Mouse (Mus musculus) left cerebral cortex, adult 8-10 months (tissue): ENCODE measurements at regions not wholly inside any gene's neighbourhood (a gene's known extent, or its start where the extent isn't known, plus 50 kb on each side); places are given as distances from the start of the nearest gene placed in this dataset.
A peak's percentile ranks its signal among the peaks of the same experiment; 100 is the strongest.
"Not testable (repeated sequence)": the region's sequence is repeated elsewhere in the genome, so short reads cannot be mapped to it uniquely, and the experiment has no call there.

ENCODE experiments used
- DNase-seq, 2 experiments: peaks; one replicate each; pipeline ENCODE4 v3.0.0; 2022; ENCODE audit warnings: low spot score in 2 of 2

- DNase-seq = no peak
Observed at GRCm38 (mm10) chr3:56981305-56981660, 320.5 kb downstream of the Tm4sf1 start.

GRCm38 (mm10) chr3:56980593-56981304 is 321.0 kb downstream of the Tm4sf1 start:
- DNase-seq = no peak

GRCm38 (mm10) chr3:56966008-56966407 is 335.8 kb downstream of the Tm4sf1 start:
- peak in 1 of 2 experiments; percentile 18 for DNase-seq

- DNase-seq = no peak
Observed at GRCm38 (mm10) chr3:56965444-56965843, 336.3 kb downstream of the Tm4sf1 start.

- DNase-seq = no peak
Observed at GRCm38 (mm10) chr3:56964156-56964555, 337.6 kb downstream of the Tm4sf1 start.

- DNase-seq = peak; percentile 15 to 64
Observed at GRCm38 (mm10) chr3:56963251-56963650, 338.5 kb downstream of the Tm4sf1 start.

- peak; percentile 34 to 92 for DNase-seq
Observed at GRCm38 (mm10) chr3:56962248-56963013, 339.4 kb downstream of the Tm4sf1 start.

- DNase-seq = no peak
Observed at GRCm38 (mm10) chr3:56956978-56957377, 344.8 kb downstream of the Tm4sf1 start.

- no peak for DNase-seq
Observed at GRCm38 (mm10) chr3:56955799-56956121, 346.0 kb downstream of the Tm4sf1 start.

GRCm38 (mm10) chr3:56955098-56955798 is 346.5 kb downstream of the Tm4sf1 start:
- DNase-seq = no peak

GRCm38 (mm10) chr3:56942557-56942956 is 359.2 kb downstream of the Tm4sf1 start:
- not testable (repeated sequence) for DNase-seq

- DNase-seq = not testable (repeated sequence)
Observed at GRCm38 (mm10) chr3:56928940-56929339, 372.8 kb downstream of the Tm4sf1 start.

- no peak for DNase-seq
Observed at GRCm38 (mm10) chr3:56898491-56898890, 403.3 kb downstream of the Tm4sf1 start.

GRCm38 (mm10) chr3:56877062-56877461 is 424.7 kb downstream of the Tm4sf1 start:
- no peak for DNase-seq

- no peak for DNase-seq
Observed at GRCm38 (mm10) chr3:56863591-56863990, 438.2 kb downstream of the Tm4sf1 start.

GRCm38 (mm10) chr3:56859841-56860240 is 441.9 kb downstream of the Tm4sf1 start:
- DNase-seq = no peak

GRCm38 (mm10) chr3:56845462-56845770 is 456.4 kb downstream of the Tm4sf1 start:
- no peak for DNase-seq

- DNase-seq = no peak
Observed at GRCm38 (mm10) chr3:56844681-56845461, 456.9 kb downstream of the Tm4sf1 start.

- no peak for DNase-seq
Observed at GRCm38 (mm10) chr3:56837176-56837575, 464.6 kb downstream of the Tm4sf1 start.

- DNase-seq = no peak
Observed at GRCm38 (mm10) chr3:56830315-56831097, 471.3 kb downstream of the Tm4sf1 start.

- no peak for DNase-seq
Observed at GRCm38 (mm10) chr3:56824157-56824556, 477.6 kb downstream of the Tm4sf1 start.
